Mouse (Mus musculus) megakaryocyte, embryonic 14.5 days (primary cell): ENCODE data around the gene Bcas2.

Source experiments
- FLI1 ChIP-seq: IDR thresholded peaks from 2 replicates; pipeline ENCODE4 v1.6.1; 2012; ENCODE audit warnings: low read length, inconsistent platforms, mixed read lengths
- GATA1 ChIP-seq: IDR thresholded peaks from 3 replicates; pipeline ENCODE4 v1.6.1; 2012; ENCODE audit warnings: mixed read lengths, low read length, inconsistent platforms, borderline replicate concordance

GRCm38 (mm10) chr3:103227729-103228128 is 56.3 kb downstream of the Bcas2 start:
- TF ChIP-seq GATA1 (no peak), FLI1 (no peak)
